Mouse (Mus musculus) thymus, postnatal 0 days (tissue): ENCODE measurements at regions not wholly inside any gene's neighbourhood (a gene's known extent, or its start where the extent isn't known, plus 50 kb on each side); places are given as distances from the start of the nearest gene placed in this dataset.
A peak's percentile ranks its signal among the peaks of the same experiment; 100 is the strongest.

Source experiments
- DNase-seq: peaks from one replicate; pipeline ENCODE4 v3.0.0-alpha.2; 2015; ENCODE audit warnings: low spot score

- DNase-seq = no peak
Observed at GRCm38 (mm10) chr12:12517020-12517419, 255.1 kb downstream of the Fam49a start.

- DNase-seq = no peak
Observed at GRCm38 (mm10) chr12:12510764-12511163, 248.8 kb downstream of the Fam49a start.

- DNase-seq = no peak
Observed at GRCm38 (mm10) chr12:12509164-12509937, 247.4 kb downstream of the Fam49a start.

GRCm38 (mm10) chr12:12508487-12509125 lies 246.7 kb downstream of the Fam49a start:
- no peak for DNase-seq

GRCm38 (mm10) chr12:12506671-12507070 lies 244.7 kb downstream of the Fam49a start:
- no peak for DNase-seq

GRCm38 (mm10) chr12:12505590-12505989 lies 243.7 kb downstream of the Fam49a start:
- no peak for DNase-seq

GRCm38 (mm10) chr12:12499903-12500302 lies 238.0 kb downstream of the Fam49a start:
- no peak for DNase-seq

GRCm38 (mm10) chr12:12498621-12499020 lies 236.7 kb downstream of the Fam49a start:
- DNase-seq = no peak

GRCm38 (mm10) chr12:12497277-12497841 lies 235.4 kb downstream of the Fam49a start:
- no peak for DNase-seq

- peak; percentile 3 for DNase-seq
Observed at GRCm38 (mm10) chr12:12496593-12497141, 234.7 kb downstream of the Fam49a start.

- DNase-seq = no peak
Observed at GRCm38 (mm10) chr12:12490173-12490572, 228.2 kb downstream of the Fam49a start.

GRCm38 (mm10) chr12:12488090-12488489 lies 226.2 kb downstream of the Fam49a start:
- no peak for DNase-seq

GRCm38 (mm10) chr12:12486656-12487356 lies 224.9 kb downstream of the Fam49a start:
- no peak for DNase-seq

GRCm38 (mm10) chr12:12484921-12485680 lies 223.2 kb downstream of the Fam49a start:
- DNase-seq = no peak

- DNase-seq = no peak
Observed at GRCm38 (mm10) chr12:12480451-12480850, 218.5 kb downstream of the Fam49a start.

- no peak for DNase-seq
Observed at GRCm38 (mm10) chr12:12452086-12452485, 190.1 kb downstream of the Fam49a start.

- no peak for DNase-seq
Observed at GRCm38 (mm10) chr12:12446768-12447167, 184.8 kb downstream of the Fam49a start.

- DNase-seq = no peak
Observed at GRCm38 (mm10) chr12:12446281-12446680, 184.3 kb downstream of the Fam49a start.

- DNase-seq = no peak
Observed at GRCm38 (mm10) chr12:12442872-12443271, 180.9 kb downstream of the Fam49a start.

- no peak for DNase-seq
Observed at GRCm38 (mm10) chr12:12436379-12436778, 174.4 kb downstream of the Fam49a start.

GRCm38 (mm10) chr12:12432597-12432996 lies 170.7 kb downstream of the Fam49a start:
- DNase-seq = no peak
